Mouse (Mus musculus) hindlimb bud, embryonic 11.5 days (tissue): ENCODE results near the gene Npas2.

Experiments
- DNase-seq: peaks from one replicate; pipeline ENCODE4 v3.0.0-alpha.2; 2012; ENCODE audit warnings: low read depth, low spot score; ENCODE audit errors: extremely low spot score

Npas2 gene

GRCm38 (mm10) chr1:39325228-39325627 lies 131.7 kb downstream of the Npas2 start:
- no peak for DNase-seq

GRCm38 (mm10) chr1:39327546-39327945 lies 134.0 kb downstream of the Npas2 start:
- no peak for DNase-seq

- no peak for DNase-seq
Observed at GRCm38 (mm10) chr1:39330857-39331594, 137.5 kb downstream of the Npas2 start.

- no peak for DNase-seq
Observed at GRCm38 (mm10) chr1:39332456-39332855, 138.9 kb downstream of the Npas2 start.

- DNase-seq, result no peak
Observed at GRCm38 (mm10) chr1:39335561-39336196, 142.1 kb downstream of the Npas2 start.

GRCm38 (mm10) chr1:39336788-39337187 lies 143.3 kb downstream of the Npas2 start:
- DNase-seq, result no peak

- DNase-seq, result no peak
Observed at GRCm38 (mm10) chr1:39338831-39339230, 145.3 kb downstream of the Npas2 start.

- DNase-seq, result no peak
Observed at GRCm38 (mm10) chr1:39339455-39339854, 145.9 kb downstream of the Npas2 start.

- DNase-seq, result no peak
Observed at GRCm38 (mm10) chr1:39340156-39340555, 146.6 kb downstream of the Npas2 start.

GRCm38 (mm10) chr1:39340647-39341046 lies 147.1 kb downstream of the Npas2 start:
- DNase-seq, result peak; percentile 26

GRCm38 (mm10) chr1:39341807-39342206 lies 148.3 kb downstream of the Npas2 start:
- DNase-seq, result no peak

- no peak for DNase-seq
Observed at GRCm38 (mm10) chr1:39343242-39343641, 149.7 kb downstream of the Npas2 start.

GRCm38 (mm10) chr1:39344981-39345600 lies 151.6 kb downstream of the Npas2 start:
- no peak for DNase-seq

GRCm38 (mm10) chr1:39349001-39349400 lies 155.5 kb downstream of the Npas2 start:
- no peak for DNase-seq

GRCm38 (mm10) chr1:39349427-39349826 lies 155.9 kb downstream of the Npas2 start:
- no peak for DNase-seq

GRCm38 (mm10) chr1:39361754-39362514 lies 168.4 kb downstream of the Npas2 start:
- DNase-seq, result no peak

- no peak for DNase-seq
Observed at GRCm38 (mm10) chr1:39362515-39362893, 169.0 kb downstream of the Npas2 start.

- no peak for DNase-seq
Observed at GRCm38 (mm10) chr1:39365562-39365961, 172.0 kb downstream of the Npas2 start.

- no peak for DNase-seq
Observed at GRCm38 (mm10) chr1:39367045-39367444, 173.5 kb downstream of the Npas2 start.

GRCm38 (mm10) chr1:39367601-39368266 lies 174.2 kb downstream of the Npas2 start, which contains the start of gene Rpl31:
Rpl31 (plus strand) TSS chr1:39367842.
- peak; percentile 50 for DNase-seq
